Comparison of ENCODE assay signal across 1 mouse cellular context in genomic region chr15:98952751-98953400, GRCm38 (mm10).
TF ChIP-seq lines count a peak whose summit lies in the region.

No protein-coding gene starts in this region.

TF ChIP-seq in MEL, 35 proteins besides CTCF, POLR2A, EP300 and RAD21 (continued from another document):
- no peak for TF ChIP-seq BHLHE40 (IDR thresholded peaks at IDR 0.05; ENCODE audit: borderline replicate concordance, low read depth, low read length)
- TF ChIP-seq JUND (IDR thresholded peaks at IDR 0.05; ENCODE audit: low read depth, low read length) = no peak
- no peak for TF ChIP-seq MYB (IDR thresholded peaks at IDR 0.05; ENCODE audit: low read depth, low read length)
- 0 out of 2 replicates have a peak, but pooled peaks have one; percentile 12 for TF ChIP-seq MAX (IDR thresholded peaks at IDR 0.05; ENCODE audit: low read length)
- TF ChIP-seq E2F4 (IDR thresholded peaks at IDR 0.05; ENCODE audit: borderline replicate concordance, low read depth, low read length) = no peak
- peak; percentile 34; the same call in 1 of the 2 replicates for TF ChIP-seq ELF1 (IDR thresholded peaks at IDR 0.05; ENCODE audit: low read depth, low read length)
- TF ChIP-seq HCFC1 (IDR thresholded peaks at IDR 0.05; ENCODE audit: low read depth, low read length) = peak; percentile 48; the same call in 1 of the 2 replicates
- TF ChIP-seq CHD2 (IDR thresholded peaks at IDR 0.05; ENCODE audit: low read length) = peak; percentile 54; the same call in 1 of the 2 replicates
- TF ChIP-seq CHD1 (IDR thresholded peaks at IDR 0.05; ENCODE audit: low read depth, low read length) = peak; percentile 82; the same call in 1 of the 2 replicates
- TF ChIP-seq USF2 (IDR thresholded peaks at IDR 0.05; ENCODE audit: borderline replicate concordance in 1 of 2, insufficient read depth in 1 of 2, low read depth in 1 of 2, low read length in 2 of 2) = no peak
- TF ChIP-seq MAZ (IDR thresholded peaks at IDR 0.05; ENCODE audit: low read depth, low read length) = peak; percentile 90
- TF ChIP-seq POLR2AphosphoS5 (IDR thresholded peaks at IDR 0.05; ENCODE audit: borderline replicate concordance, low read depth, low read length) = no peak
- no peak for TF ChIP-seq RCOR1 (IDR thresholded peaks at IDR 0.05; ENCODE audit: low read depth, low read length)
- 0 out of 2 replicates have a peak, but pooled peaks have one; percentile 27 for TF ChIP-seq TCF12 (IDR thresholded peaks at IDR 0.05; ENCODE audit: low read depth, low read length)
- no peak for TF ChIP-seq USF1 (IDR thresholded peaks at IDR 0.05; ENCODE audit: low read depth, low read length)
- TF ChIP-seq GATA1 (IDR thresholded peaks at IDR 0.05; ENCODE audit: low read depth, low read length) = no peak
- TF ChIP-seq NRF1 (IDR thresholded peaks at IDR 0.05; ENCODE audit: insufficient read depth, low read depth, low read length, poor library complexity, severe bottlenecking) = 0 out of 2 replicates have a peak, but pooled peaks have one; percentile 15
- 0 out of 2 replicates have a peak, but pooled peaks have one; percentile 86 for TF ChIP-seq UBTF (IDR thresholded peaks at IDR 0.05; ENCODE audit: borderline replicate concordance, insufficient read depth, low read depth, low read length)
- no peak for TF ChIP-seq ETS1 (IDR thresholded peaks at IDR 0.05; ENCODE audit: low read depth, low read length)
- 0 out of 2 replicates have a peak, but pooled peaks have one; percentile 50 for TF ChIP-seq ZKSCAN1 (IDR thresholded peaks at IDR 0.05; ENCODE audit: low read depth, low read length)
- no peak for TF ChIP-seq POLR2AphosphoS2 (IDR thresholded peaks at IDR 0.05; ENCODE audit: low read length)
- TF ChIP-seq GABPA (IDR thresholded peaks at IDR 0.05; ENCODE audit: low read depth, low read length) = no peak
- no peak; the same call in 1 of the 2 replicates for TF ChIP-seq KAT2A (conservative IDR thresholded peaks at IDR 0.05; ENCODE audit: low read depth, low read length)
- TF ChIP-seq TAL1 (IDR thresholded peaks at IDR 0.05; ENCODE audit: low read length) = no peak
- TF ChIP-seq TBP (IDR thresholded peaks at IDR 0.05; ENCODE audit: low read depth, low read length) = no peak
- peak; percentile 39; the same call in 1 of the 2 replicates for TF ChIP-seq ZMIZ1 (IDR thresholded peaks at IDR 0.05; ENCODE audit: low read depth, low read length)
- TF ChIP-seq MEF2A (IDR thresholded peaks at IDR 0.05; ENCODE audit: extremely low read depth, insufficient replicate concordance, low read depth, low read length, poor library complexity, severe bottlenecking) = no peak
